Mouse (Mus musculus) liver, adult 2 months (tissue): ENCODE results near the gene Ubl5.

Experiments
- CTCF ChIP-seq: fragments of 200-500 bp; IDR thresholded peaks from 2 replicates; pipeline ENCODE4 v1.5.1; 2011; ENCODE audit warnings: low read depth, low read length, control low read depth
- POLR2A ChIP-seq: fragments of 200-500 bp; IDR thresholded peaks from 2 replicates; pipeline ENCODE4 v1.6.1; 2011; ENCODE audit warnings: low read length, control low read depth; ENCODE audit not compliant: insufficient read depth; ENCODE audit errors: extremely low read depth

DNA sequence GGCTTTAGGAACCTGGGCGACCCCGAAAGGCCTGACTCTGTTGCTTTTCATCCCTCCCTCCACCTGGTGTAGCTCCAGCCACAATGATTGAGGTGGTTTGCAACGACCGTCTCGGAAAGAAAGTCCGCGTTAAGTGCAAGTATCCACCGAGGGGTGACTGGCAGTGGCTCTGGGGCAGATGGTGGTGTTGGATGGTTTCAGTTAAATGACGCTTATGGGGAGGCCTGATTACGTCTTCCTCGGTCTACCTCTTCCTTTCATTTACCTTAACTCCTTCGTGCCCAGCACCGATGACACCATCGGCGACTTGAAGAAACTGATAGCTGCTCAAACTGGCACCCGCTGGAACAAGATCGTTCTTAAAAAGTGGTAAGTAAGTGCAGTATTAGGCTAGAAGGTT is 2.4 kb downstream of the Ubl5 start:
- no peak for TF ChIP-seq POLR2A
- TF ChIP-seq CTCF: no peak
